Mouse (Mus musculus): Measurements from ENCODE around the gene Tceanc. TPM values are rescaled to one million over a fixed set of nuclear protein-coding genes. Genes with fewer than 3 reads are reported as not detected.

The Tceanc gene
- total RNA-seq, 2 experiments from 2014 or later, result 3.2 to 10.3 TPM

GRCm38 (mm10) chrX:166499496-166500190 is 18.7 kb downstream of the Tceanc start:
- ATAC-seq (replicated peaks; ENCODE audit: low FRiP score, low TSS enrichment, poor library complexity, severe bottlenecking), result no peak

- ATAC-seq (replicated peaks; ENCODE audit: low FRiP score, low TSS enrichment, poor library complexity, severe bottlenecking), result no peak
Observed at GRCm38 (mm10) chrX:166497771-166498170, 20.6 kb downstream of the Tceanc start.

DNA sequence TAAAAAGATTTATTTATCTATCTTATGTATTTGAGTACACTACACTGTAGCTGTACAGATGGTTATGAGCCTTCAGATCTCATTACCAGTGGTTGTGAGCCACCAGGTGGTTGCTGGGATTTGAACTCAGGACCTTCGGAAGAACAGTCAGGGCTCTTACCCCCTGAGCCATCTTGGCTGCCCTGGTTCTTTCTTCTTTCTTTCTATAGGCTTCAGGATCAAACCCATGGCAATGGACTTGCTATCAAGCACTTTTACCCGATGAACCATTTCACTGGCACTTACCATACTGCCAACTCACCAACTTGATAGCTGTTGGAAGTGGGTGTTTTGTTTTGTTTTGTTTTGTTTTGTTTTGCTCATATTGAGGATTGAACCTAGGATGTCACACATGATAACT is 23.3 kb downstream of the Tceanc start:
- ATAC-seq (replicated peaks; ENCODE audit: low FRiP score, low TSS enrichment, poor library complexity, severe bottlenecking), result no peak

GRCm38 (mm10) chrX:166479365-166479983 is 38.9 kb downstream of the Tceanc start, which contains the start of gene Rab9:
Gene Rab9, minus strand, starts transcription at chrX:166479867.
- ATAC-seq (replicated peaks; ENCODE audit: low FRiP score, low TSS enrichment, poor library complexity, severe bottlenecking), result peak; percentile 99

DNA sequence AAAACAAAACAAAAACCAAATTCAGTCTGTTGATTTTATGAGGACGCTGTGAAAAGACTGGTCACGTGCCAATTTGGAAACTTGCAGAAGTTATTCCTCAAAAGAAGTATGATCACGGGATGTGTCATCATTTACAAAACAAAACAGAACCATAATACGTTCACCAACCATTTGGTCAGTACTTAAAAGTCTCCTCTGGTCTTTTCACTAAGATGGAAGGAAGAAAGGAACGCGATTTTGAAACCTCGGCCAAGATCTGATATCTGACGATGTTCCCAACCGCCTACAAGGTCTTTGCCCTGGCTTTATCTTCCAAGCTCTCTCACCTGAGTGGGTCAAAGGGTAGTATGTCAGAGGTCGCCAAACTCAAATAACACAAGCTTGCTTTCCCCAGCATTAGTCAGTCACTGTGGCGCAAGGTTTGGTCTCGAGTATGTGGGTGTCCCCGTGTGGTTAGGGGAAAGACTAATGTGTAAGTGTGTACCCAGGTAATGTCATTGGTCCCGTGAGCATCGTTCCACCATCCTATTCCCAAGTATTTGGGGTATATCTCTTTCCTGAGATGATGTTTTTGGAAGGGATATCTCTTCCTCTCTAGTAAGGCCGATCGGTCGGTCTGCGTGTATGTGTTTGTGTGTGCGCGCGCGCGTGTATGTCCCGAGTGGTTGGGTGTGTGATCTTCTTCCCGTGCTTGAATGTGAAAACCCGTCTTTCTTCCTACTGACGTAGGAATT is 39.6 kb downstream of the Tceanc start:
- peak; percentile 51 for ATAC-seq (replicated peaks; ENCODE audit: low FRiP score, low TSS enrichment, poor library complexity, severe bottlenecking)

DNA sequence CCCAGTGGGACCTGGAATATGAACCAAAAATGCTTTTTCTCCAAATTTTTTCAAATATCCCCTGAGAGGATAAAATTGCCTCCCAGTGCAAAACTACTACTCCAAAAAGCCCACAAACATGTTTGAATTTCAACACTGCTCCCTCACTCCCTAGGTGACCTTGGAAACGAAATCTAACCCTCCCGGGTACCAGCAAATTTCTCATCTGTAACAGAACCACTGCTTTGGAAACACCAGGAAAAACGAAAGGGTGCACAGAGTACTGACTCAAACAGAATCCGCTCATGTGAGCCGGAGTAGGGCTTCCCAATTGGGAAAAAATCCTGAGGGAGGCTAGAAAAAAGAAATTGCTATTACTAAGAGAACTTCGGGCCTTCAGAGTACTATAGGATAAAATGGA is 41.0 kb downstream of the Tceanc start:
- no peak for ATAC-seq (replicated peaks; ENCODE audit: low FRiP score, low TSS enrichment, poor library complexity, severe bottlenecking)

GRCm38 (mm10) chrX:166472612-166473011 is 45.8 kb downstream of the Tceanc start:
- ATAC-seq (replicated peaks; ENCODE audit: low FRiP score, low TSS enrichment, poor library complexity, severe bottlenecking), result no peak

GRCm38 (mm10) chrX:166468321-166468720 is 50.0 kb downstream of the Tceanc start:
- no peak for ATAC-seq (replicated peaks; ENCODE audit: low FRiP score, low TSS enrichment, poor library complexity, severe bottlenecking)

DNA sequence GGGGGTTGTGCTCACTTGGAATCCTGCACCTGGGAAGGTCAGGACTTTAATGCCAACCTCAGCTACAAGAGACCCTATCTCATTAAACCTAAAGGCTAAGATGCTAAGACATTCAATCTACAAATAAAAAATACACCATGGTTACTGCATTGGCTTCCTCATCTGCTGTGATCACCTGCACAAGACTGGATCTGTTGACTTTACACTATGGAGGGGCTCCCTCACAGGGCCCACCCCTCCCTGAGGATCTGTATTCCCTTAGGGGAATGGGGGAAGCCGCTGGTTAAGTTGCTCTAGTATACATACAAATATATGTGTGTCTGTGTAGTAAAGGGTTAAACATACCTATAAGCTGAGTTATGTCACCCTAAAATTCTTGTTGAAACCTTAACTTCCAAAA is 62.8 kb downstream of the Tceanc start:
- ATAC-seq (replicated peaks; ENCODE audit: low FRiP score, low TSS enrichment, poor library complexity, severe bottlenecking), result no peak

GRCm38 (mm10) chrX:166454331-166454730 is 64.0 kb downstream of the Tceanc start:
- no peak for ATAC-seq (replicated peaks; ENCODE audit: low FRiP score, low TSS enrichment, poor library complexity, severe bottlenecking)

DNA sequence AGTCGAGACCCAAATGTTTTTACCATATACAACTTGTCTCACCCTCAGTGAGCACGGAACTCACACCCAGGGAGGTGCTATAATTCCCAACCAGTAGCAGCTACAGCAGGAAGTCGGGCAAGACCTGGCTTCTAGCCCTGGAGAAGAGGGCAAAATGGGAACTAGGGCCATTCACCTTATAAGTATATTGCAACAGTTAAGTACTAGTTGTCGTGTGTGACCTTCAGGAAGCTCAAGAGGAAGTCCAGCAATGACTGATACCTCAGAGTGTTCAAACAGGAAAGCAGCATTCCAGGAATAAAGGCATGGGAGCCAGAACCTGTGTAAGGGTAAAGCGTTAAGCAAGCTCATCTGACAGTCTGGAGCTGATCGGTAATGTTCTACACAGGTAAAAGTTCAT is 64.8 kb downstream of the Tceanc start:
- ATAC-seq (replicated peaks; ENCODE audit: low FRiP score, low TSS enrichment, poor library complexity, severe bottlenecking), result no peak

Other genes with a start within 250 kb of the Tceanc start
- gene Trappc2, start 78.0 kb downstream of the Tceanc start, total RNA-seq (2014; fragmentation: Nextera tagmentation), result 3.5 and 6.9 TPM in 2 replicates
- gene Trappc2, start 78.0 kb downstream of the Tceanc start, total RNA-seq (2017), result 6.6 and 7.3 TPM in 2 replicates
- gene Ofd1, start 77.9 kb downstream of the Tceanc start, total RNA-seq (2014; fragmentation: Nextera tagmentation), result 8.6 and 9.9 TPM in 2 replicates
- 9.5 and 18.2 TPM in 2 replicates for gene Ofd1, start 77.9 kb downstream of the Tceanc start, total RNA-seq (2017)
- 25.8 and 29.6 TPM in 2 replicates for gene Rab9, start 38.7 kb downstream of the Tceanc start, total RNA-seq (2014; fragmentation: Nextera tagmentation)
- gene Rab9, start 38.7 kb downstream of the Tceanc start, total RNA-seq (2017), result 76.1 and 77.4 TPM in 2 replicates
- not detected in 2 replicates for gene Egfl6, start 67.2 kb upstream of the Tceanc start, total RNA-seq (2014; fragmentation: Nextera tagmentation)
- not detected in 2 replicates for gene Egfl6, start 67.2 kb upstream of the Tceanc start, total RNA-seq (2017)